Mouse (Mus musculus) gastrocnemius, postnatal 10 days (tissue): ENCODE results near the gene Ppef2. TPM values are rescaled to one million over a fixed set of nuclear protein-coding genes. Genes with fewer than 3 reads are reported as not detected.

Source experiments
- DNase-seq: peaks from one replicate; pipeline ENCODE4 v3.0.0; 2021; ENCODE audit warnings: mixed read lengths
- total RNA-seq, 2 experiments: library from RNA; stranded (reverse); gene quantifications; 2 replicates each; pipeline ENCODE4 v1.2.3; 2021

Gene Ppef2
- total RNA-seq, 2 experiments from 2014 or later: not detected

DNA sequence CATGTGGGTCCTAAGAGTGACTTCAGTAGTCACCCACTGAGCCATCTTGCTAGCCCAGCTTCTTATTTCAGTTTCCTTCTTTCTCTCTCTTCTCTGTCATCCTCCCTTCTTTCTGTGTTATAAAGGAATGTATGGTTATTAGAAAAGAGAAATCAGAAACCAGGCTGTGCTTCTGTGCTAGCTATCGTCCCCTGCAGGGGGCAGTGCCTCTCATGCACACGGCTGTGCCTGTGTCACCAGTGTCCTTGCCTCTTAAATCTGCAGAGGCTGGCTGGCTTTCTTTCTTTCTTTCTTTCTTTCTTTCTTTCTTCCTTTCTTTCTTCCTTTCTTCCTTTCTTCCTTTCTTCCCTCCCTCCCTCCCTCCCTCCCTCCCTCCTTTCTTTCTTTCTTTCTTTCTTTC, 60.4 kb downstream of the Ppef2 start:
- DNase-seq: peak; percentile 34

DNA sequence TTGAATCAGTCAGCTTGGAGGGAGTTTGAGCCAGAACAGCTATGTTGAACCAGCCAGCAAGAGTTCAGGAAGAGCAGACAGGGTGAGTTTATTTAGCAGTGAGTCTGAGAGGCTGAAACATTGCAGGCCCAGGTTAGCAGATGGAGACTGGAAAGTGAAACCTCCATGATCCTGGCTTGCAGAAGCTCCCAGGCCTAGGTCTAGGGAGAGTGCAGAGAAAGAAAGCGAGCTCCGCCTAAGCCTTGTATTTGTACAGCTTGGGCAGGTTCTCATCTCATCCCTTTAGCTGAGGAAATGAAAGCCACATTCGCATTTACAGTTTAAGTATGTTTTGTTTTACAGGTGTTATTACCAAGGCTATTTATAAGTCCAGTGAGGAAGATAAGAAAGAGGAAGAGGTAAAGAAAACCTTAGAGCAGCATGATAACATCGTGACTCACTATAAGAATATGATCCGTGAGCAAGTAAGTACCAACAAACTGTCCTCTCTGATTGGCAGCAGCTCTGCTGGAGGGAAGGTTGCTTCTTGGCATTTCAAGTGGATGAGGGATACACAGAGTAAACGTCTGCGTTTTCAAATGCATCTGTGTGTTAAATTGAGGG, 67.1 kb downstream of the Ppef2 start:
- no peak for DNase-seq

DNA sequence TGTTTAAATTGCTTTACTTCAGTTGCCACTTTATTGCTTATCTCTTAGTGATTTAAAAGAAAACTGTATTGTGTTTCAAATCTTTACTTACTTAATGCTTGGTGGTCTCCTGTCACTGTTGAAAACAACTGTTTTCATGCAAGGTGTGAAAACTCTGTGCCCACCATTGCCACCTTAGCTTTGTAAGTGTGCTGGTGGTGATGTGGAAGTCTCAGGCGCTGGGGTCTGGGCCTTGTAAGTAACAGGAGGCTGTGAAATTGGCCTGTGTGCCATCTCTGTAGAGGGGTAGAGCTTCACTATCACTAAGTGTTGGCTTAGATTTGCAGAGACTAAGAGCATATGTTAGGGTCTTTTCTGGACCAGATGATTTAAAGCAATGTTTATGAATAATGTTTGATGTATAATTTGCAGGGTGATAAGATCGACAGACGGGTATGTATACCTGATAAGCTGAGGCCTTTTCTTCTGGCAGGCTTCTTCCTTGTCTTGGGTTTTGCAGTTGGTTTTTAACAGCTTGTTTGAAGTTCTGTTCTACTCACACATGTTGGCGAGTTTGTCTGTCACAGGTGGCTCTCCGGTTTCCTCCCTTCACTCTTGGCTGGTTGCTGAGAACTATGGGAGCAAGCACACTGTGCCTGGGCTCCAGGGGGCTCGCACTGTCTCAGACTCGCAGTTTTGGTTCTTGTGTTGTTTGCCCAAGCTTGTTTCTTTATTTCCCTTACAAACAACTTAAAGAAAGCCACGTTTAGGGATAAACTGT, 72.8 kb downstream of the Ppef2 start:
- no peak for DNase-seq

Other genes with a start within 250 kb of the Ppef2 start
- 1 to 10 TPM; 3.5 to 3.8 TPM for gene Cdkl2, start 212.4 kb downstream of the Ppef2 start, total RNA-seq
- gene G3bp2, start 172.6 kb downstream of the Ppef2 start, total RNA-seq: 10 to 100 TPM; 57.9 to 59.4 TPM
- 10 to 100 TPM; 63.0 to 68.2 TPM for gene Uso1, start 118.3 kb downstream of the Ppef2 start, total RNA-seq
- gene U90926, start 40.9 kb downstream of the Ppef2 start, total RNA-seq: not detected
- 10 to 100 TPM in 1 of 2 experiments, 1 to 10 TPM in 1; 8.9 to 11.7 TPM for gene Naaa, start 21.9 kb upstream of the Ppef2 start, total RNA-seq
- 10 to 100 TPM; 20.3 to 20.8 TPM for gene Sdad1, start 54.2 kb upstream of the Ppef2 start, total RNA-seq
- gene Cxcl9, start 71.8 kb upstream of the Ppef2 start, total RNA-seq: 1 to 10 TPM; 3.7 to 5.3 TPM
- gene Art3, start 75.5 kb upstream of the Ppef2 start, total RNA-seq: 100 to 1,000 TPM; 327 to 371 TPM
- under 1 TPM in 1 of 2 experiments, not detected in 1; 0.43 TPM for gene Cxcl10, start 92.6 kb upstream of the Ppef2 start, total RNA-seq
- 10 to 100 TPM; 12.0 to 16.2 TPM for gene Nup54, start 178.9 kb upstream of the Ppef2 start, total RNA-seq